Mouse (Mus musculus) fat pad, adult 2 months (tissue): Measurements from ENCODE around the gene Fam19a5.

Source experiments
- DNase-seq: peaks from one replicate; pipeline ENCODE4 v3.0.0-alpha.2; 2011; ENCODE audit warnings: low read depth, low spot score; ENCODE audit errors: extremely low read depth

Fam19a5 gene

GRCm38 (mm10) chr15:87543599-87544338 is at the start of gene Fam19a5:
Fam19a5 (plus strand) TSS chr15:87544299.
- DNase-seq, result no peak

- no peak for DNase-seq
These were observed 42.4 kb upstream of the Fam19a5 start for GRCm38 (mm10) chr15:87501737-87502136.

DNA sequence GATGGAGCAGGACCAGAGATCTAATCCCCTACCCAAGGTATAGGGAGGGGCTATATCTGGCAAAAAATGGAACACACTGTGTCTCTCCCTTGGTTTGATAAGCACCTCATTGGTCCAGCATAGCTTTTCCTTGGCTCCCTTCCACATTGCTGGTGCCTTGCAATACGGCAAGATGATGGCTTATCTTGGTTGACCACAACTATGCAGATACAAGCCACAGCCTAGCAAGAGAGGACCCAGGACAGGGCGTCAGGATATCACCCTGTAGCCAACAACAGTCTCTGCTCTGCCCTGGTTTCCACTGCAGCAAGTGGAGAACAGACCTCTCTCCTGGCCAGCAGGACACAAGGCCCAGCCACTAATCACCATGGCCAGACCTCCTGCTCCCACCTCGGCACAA is 36.8 kb upstream of the Fam19a5 start:
- no peak for DNase-seq

- no peak for DNase-seq
These were observed 33.2 kb upstream of the Fam19a5 start for GRCm38 (mm10) chr15:87510886-87511285.

- no peak for DNase-seq
These were observed 25.9 kb upstream of the Fam19a5 start for GRCm38 (mm10) chr15:87518161-87518560.

DNA sequence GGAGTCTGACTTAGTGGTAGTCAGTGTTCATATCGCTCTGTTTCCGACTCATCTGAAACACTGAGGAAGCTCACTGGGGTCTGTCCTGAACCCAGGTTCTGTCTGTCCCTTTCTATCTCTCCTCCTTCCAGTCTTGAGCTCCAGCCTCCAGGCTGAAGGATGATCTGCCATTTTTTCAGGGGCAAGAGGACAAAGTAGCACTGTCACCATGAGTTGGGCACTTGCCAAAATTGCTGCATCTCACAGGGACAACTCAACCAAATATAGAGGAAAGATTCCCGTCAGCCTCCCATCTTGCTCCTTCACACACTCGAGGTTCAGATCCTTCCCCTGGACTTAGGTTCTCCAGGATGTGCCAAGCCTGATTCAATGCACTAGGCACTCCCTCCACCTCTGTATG is 14.8 kb upstream of the Fam19a5 start:
- no peak for DNase-seq

GRCm38 (mm10) chr15:87541656-87542055 is 2.4 kb upstream of the Fam19a5 start:
- no peak for DNase-seq

GRCm38 (mm10) chr15:87544401-87545129 is 466 bp downstream of the Fam19a5 start:
- DNase-seq, result no peak

DNA sequence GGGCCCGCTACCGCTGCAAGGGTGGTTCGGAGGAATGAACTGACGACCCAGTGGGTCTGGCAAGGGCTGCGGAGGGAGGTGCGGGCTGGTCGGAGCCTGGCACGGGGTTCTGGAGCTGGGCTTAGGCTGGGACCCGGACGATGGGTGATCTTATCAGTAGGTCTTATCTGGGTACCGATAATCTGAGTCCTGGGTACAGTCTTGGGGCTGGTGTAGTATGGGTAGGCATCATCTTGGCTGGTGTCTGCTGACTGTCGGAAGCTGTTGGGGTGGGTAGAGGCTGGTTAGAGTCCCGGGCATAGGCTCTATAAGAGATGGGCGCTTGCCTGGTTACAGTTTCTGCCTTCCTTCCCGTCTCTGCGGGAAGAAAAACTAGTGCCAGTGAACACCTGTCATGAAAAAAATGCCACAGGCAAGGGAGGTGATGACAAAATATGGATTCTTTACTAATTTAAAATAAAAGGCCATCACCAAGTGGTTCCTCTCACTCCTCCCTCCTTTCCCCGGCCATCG is 1.1 kb downstream of the Fam19a5 start:
- DNase-seq, result no peak

DNA sequence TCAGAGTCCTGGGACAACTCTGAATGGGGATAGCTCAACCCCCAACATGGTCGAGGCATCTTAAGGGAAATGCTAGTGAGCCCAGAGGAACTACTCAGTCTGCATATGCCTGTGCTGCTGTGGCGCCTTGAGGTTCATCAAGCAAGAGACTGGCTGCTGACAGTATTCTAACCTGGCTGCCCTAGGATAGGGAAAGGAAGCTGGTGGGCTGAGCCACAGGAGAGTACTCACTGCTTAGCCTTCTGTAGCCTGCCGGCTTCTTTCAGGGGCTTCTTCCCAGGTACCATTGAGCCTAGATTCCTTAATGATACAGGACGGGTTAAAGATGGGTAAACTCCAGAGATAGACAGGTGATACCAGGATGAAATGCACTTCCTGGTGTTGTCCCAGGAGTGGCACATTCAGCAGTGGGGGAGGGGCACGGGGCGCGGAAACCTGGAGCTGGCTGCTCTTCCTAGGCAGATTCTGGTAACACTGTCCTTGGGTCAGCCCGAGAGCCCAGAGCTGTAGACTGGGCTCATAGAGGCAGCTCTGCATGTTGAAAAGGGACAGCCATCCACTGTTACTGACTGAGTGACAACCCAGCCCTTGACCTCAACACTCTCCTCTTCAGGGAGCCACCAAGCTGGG is 1.7 kb downstream of the Fam19a5 start:
- DNase-seq, result no peak

GRCm38 (mm10) chr15:87547022-87547421 is 2.9 kb downstream of the Fam19a5 start:
- DNase-seq, result no peak

DNA sequence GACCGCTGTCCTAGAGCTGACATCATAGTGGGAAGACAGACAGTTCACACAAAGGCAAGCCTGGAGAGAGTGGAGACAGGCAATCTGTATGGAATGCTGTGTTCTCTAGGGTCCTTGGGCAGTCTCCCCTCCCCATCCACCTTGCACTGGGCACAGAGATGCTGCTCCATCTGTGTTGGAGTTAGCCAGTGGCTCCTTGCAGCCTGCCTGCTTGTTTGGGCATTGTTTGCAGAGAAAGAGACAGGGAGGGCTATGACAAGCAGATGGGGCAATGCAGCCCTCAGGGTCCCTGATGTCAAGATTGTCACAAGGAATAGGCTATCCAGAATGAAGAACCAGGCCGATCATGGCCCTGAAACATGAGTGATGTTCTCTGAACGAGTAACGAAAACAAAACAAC is 5.6 kb downstream of the Fam19a5 start:
- no peak for DNase-seq

GRCm38 (mm10) chr15:87550756-87551155 is 6.7 kb downstream of the Fam19a5 start:
- DNase-seq, result no peak

- DNase-seq, result no peak
These were observed 7.5 kb downstream of the Fam19a5 start for GRCm38 (mm10) chr15:87551556-87551955.

- no peak for DNase-seq
These were observed 11.7 kb downstream of the Fam19a5 start for GRCm38 (mm10) chr15:87555811-87556210.

GRCm38 (mm10) chr15:87564331-87564730 is 20.2 kb downstream of the Fam19a5 start:
- DNase-seq, result no peak

DNA sequence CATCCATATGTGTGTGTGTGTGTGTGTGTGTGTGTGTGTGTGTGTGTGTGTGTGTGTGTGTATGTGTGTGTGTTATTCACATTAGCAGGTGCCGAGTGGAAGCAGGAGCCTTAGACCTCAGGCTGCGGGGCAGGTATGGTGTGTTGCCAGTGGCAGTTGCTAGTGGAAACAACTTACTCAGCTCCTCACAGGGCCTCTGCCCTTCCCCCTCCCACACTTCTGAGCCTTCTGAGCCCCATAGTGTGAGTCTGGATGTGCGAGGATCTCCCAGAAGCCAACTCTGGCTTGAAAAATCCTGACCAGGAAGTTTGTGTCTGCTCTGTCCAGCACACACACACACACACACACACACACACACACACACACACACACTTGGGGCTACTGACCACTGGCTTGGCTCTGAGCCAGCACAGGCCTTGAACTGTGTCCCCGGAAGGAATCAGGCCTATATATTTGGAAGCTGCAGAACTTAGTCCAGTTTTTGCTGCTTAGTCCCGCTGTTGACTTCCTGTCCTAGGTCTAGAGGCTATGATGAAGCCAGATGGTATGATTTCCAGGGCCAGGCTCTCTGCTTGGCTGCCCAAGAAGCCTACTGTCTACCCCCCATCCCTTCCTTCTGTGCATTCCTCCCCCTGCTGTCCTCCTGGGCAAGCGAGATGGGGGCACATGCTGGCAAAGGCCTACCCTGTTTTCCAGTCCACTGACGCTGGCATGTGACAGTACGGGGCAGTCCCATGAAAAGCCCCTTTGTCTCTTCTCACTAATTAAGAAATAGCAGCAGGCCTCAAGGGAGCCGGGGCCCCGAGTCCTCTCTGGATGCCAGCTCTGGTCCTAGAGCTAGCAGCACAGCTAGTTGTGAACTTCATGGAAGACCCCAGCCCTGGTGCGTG is 22.2 kb downstream of the Fam19a5 start:
- no peak for DNase-seq

DNA sequence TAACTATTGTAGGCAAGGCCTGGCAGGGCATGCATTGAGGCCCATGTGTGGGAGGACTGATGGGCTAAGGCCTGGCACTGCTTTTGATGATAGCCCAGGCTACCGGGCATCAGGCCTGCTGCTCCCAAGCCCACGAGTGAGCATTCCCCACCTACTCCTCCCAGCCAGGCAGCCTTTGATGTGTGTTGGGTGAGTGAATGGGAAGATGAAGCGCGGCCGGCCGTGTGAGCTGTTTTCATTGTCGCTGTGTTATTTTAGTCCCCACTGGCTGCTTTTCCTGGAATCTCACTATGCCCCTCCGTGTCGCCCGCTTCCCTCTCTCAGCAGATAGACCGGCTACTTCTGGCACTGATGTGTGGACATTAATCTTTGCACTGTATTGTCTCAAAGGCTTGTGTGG is 26.1 kb downstream of the Fam19a5 start:
- DNase-seq, result no peak

DNA sequence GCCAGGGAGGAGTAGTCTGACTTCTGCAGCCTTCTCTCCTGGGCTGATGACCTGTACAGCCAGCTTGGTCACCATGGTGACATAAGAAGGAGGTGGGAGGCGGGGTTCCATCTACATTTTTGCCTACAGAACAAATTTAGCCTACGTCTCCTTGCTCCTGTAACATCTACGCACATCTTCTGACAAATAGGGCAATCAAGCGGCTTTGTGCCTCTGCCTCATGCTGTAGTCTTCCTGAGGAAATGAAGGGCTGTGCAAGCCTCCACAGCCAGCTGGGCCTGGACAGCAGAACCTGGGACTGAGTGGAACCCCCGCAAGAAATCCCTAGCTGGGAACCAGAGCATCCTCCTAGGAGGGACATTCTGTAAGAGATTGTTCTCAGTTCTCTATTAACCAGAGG is 35.8 kb downstream of the Fam19a5 start:
- no peak for DNase-seq

- DNase-seq, result no peak
These were observed 40.0 kb downstream of the Fam19a5 start for GRCm38 (mm10) chr15:87583921-87584621.
